Mouse (Mus musculus) neutrophil, adult 5-6 weeks (primary cell): Measurements from ENCODE around the gene Tada3. TPM values are rescaled to one million over a fixed set of nuclear protein-coding genes. Genes with fewer than 3 reads are reported as not detected.

ENCODE experiments used
- total RNA-seq: library from RNA; stranded (forward); fragments of 200-1000 nt; gene quantifications from 2 replicates; pipeline ENCODE4 v1.2.3, GENCODE M21; 2017

The Tada3 gene
- total RNA-seq, 1 experiment from 2014 or later = 27.2 TPM

Other genes with a start within 250 kb of the Tada3 start
- gene Lhfpl4, start 182.5 kb downstream of the Tada3 start, total RNA-seq = 0.37 TPM in 1 of 2 replicates, not detected in the other
- 53.1 and 63.1 TPM in 2 replicates for gene Mtmr14, start 140.0 kb downstream of the Tada3 start, total RNA-seq
- 1.2 and 1.6 TPM in 2 replicates for gene Cpne9, start 95.6 kb downstream of the Tada3 start, total RNA-seq
- gene Brpf1, start 70.7 kb downstream of the Tada3 start, total RNA-seq = 62.6 and 63.0 TPM in 2 replicates
- 6.0 and 9.5 TPM in 2 replicates for gene Ogg1, start 50.9 kb downstream of the Tada3 start, total RNA-seq
- 24.4 and 25.4 TPM in 2 replicates for gene Camk1, start 33.9 kb downstream of the Tada3 start, total RNA-seq
- 169 and 173 TPM in 2 replicates for gene Arpc4, start 232 bp upstream of the Tada3 start, total RNA-seq
- 29.3 and 38.9 TPM in 2 replicates for gene Ttll3, start 11.4 kb upstream of the Tada3 start, total RNA-seq
- 5.1 and 7.6 TPM in 2 replicates for gene Rpusd3, start 41.5 kb upstream of the Tada3 start, total RNA-seq
- not detected in 2 replicates for gene Cidec, start 57.9 kb upstream of the Tada3 start, total RNA-seq
- 6.2 and 7.7 TPM in 2 replicates for gene Jagn1, start 64.7 kb upstream of the Tada3 start, total RNA-seq
- gene Il17re, start 80.6 kb upstream of the Tada3 start, total RNA-seq = 0.12 and 0.25 TPM in 2 replicates
- not detected in 2 replicates for gene Il17rc, start 93.5 kb upstream of the Tada3 start, total RNA-seq
- gene Creld1, start 105.4 kb upstream of the Tada3 start, total RNA-seq = 8.5 and 9.8 TPM in 2 replicates
- gene Prrt3, start 124.0 kb upstream of the Tada3 start, total RNA-seq = 0.12 TPM in 1 of 2 replicates, not detected in the other
- gene Emc3, start 153.8 kb upstream of the Tada3 start, total RNA-seq = 27.6 and 38.4 TPM in 2 replicates
- 0.86 and 1.4 TPM in 2 replicates for gene Fancd2, start 153.8 kb upstream of the Tada3 start, total RNA-seq
- not detected in 2 replicates for gene Fancd2os, start 222.8 kb upstream of the Tada3 start, total RNA-seq
- 94.3 and 105 TPM in 2 replicates for gene Brk1, start 226.9 kb upstream of the Tada3 start, total RNA-seq
- 14.9 and 17.6 TPM in 2 replicates for gene Vhl, start 246.1 kb upstream of the Tada3 start, total RNA-seq